Comparison of ENCODE assay signal across 16 mouse cellular contexts in the genomic region with DNA sequence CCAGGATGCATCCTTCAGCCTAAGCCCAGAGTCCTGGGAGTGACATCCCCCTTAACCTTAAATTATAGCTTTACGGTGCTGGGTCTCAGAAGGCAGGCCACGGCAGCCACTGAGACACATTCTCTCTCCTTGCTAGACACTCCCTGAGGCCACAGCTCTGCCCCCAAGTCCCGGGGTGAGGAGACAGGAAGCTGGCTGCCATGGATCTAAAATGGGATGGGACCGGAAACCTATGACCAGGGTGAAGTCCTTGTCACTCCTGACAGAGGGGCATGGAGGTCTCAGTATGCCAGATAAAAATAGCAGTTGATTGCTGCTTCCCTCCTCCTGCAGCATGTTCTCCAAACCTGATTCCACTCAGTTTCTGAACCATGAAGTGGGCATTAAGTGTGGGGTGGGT. TPM values are rescaled to one million over a fixed set of nuclear protein-coding genes. Genes with fewer than 3 reads are reported as not detected.
DNase-seq lines count a peak whose midpoint lies in the region; ATAC-seq lines count a peak whose summit lies in the region.
"Had no signal": no experiment of that assay in that cellular context is flagged by ENCODE, and none has a peak within 500 bp of the region (broad histone marks: within the 10 kb centered on the region; RNA-seq: fewer than 3 reads in every experiment).

No protein-coding gene starts in this region.

- DNase-seq in heart, adult 11 months = peak; percentile 91
- DNase-seq in heart, adult 18-20 months = no peak
- DNase-seq in kidney, postnatal 14 days = peak; percentile 34
- DNase-seq in kidney, adult 18-20 months = no peak
- DNase-seq in liver, embryonic 13.5 days = no peak
- DNase-seq: cerebellum, postnatal 10 days; gastrocnemius, postnatal 36 days had no signal

- no peaks in the 10 kb centered on the region for H3K27me3 ChIP-seq in megakaryocyte, embryonic 14.5 days (replicated peaks)
- no peaks in the 10 kb centered on the region for H3K27me3 ChIP-seq in liver, embryonic 13.5 days
- no peaks in the 10 kb centered on the region for H3K27me3 ChIP-seq in hindbrain, embryonic 16.5 days (replicated peaks; ENCODE audit: control insufficient read depth, insufficient read depth, low read length)
- H3K27me3 ChIP-seq: forebrain, embryonic 13.5 days had no signal

- H3K9ac ChIP-seq in liver, embryonic 13.5 days = no peak overlapping the region
- no peak overlapping the region for H3K9ac ChIP-seq in hindbrain, embryonic 16.5 days (ENCODE audit: low read depth, low read length)
- H3K9ac ChIP-seq: forebrain, embryonic 13.5 days; hindbrain, embryonic 14.5 days had no signal

- no peak for ATAC-seq in megakaryocyte, adult 5-6 weeks (ENCODE audit: poor library complexity, severe bottlenecking)
- ATAC-seq in liver, embryonic 13.5 days (ENCODE audit: low read depth) = peak; percentile 52
- no peak for ATAC-seq in hindbrain, embryonic 16.5 days
- ATAC-seq: forebrain, embryonic 13.5 days; intestine, postnatal 0 days; midbrain, embryonic 16.5 days had no signal

- H3K36me3 ChIP-seq in megakaryocyte, embryonic 14.5 days (replicated peaks; ENCODE audit: low read length) = peaks cover 68% of the 10 kb centered on the region
- H3K36me3 ChIP-seq in liver, embryonic 13.5 days = no peaks in the 10 kb centered on the region
- no peaks in the 10 kb centered on the region for H3K36me3 ChIP-seq in hindbrain, embryonic 16.5 days (ENCODE audit: control insufficient read depth, insufficient read depth, low read length)

- H3K9me3 ChIP-seq in megakaryocyte, embryonic 14.5 days = no peaks in the 10 kb centered on the region
- H3K9me3 ChIP-seq in liver, embryonic 13.5 days (replicated peaks) = no peaks in the 10 kb centered on the region
- no peaks in the 10 kb centered on the region for H3K9me3 ChIP-seq in hindbrain, embryonic 16.5 days (ENCODE audit: control insufficient read depth, low read length)
- H3K9me3 ChIP-seq: forebrain, embryonic 13.5 days; limb, embryonic 10.5 days had no signal

- H3K4me3 ChIP-seq in megakaryocyte, embryonic 14.5 days (replicated peaks) = peak overlapping the region; percentile 50
- H3K4me3 ChIP-seq in liver, embryonic 13.5 days (replicated peaks) = no peak overlapping the region
- H3K4me3 ChIP-seq in hindbrain, embryonic 16.5 days (ENCODE audit: low read length) = no peak overlapping the region
- H3K4me3 ChIP-seq: forebrain, embryonic 13.5 days; left cerebral cortex, adult 2 months; limb, embryonic 10.5 days had no signal

- 38% methylated on average over 4 of the region's 4 CpGs for WGBS in liver, embryonic 13.5 days (ENCODE audit: insufficient replicate concordance)
- 68% methylated on average over 4 of the region's 4 CpGs for WGBS in hindbrain, embryonic 16.5 days

- no peak overlapping the region for H3K27ac ChIP-seq in liver, embryonic 13.5 days
- H3K27ac ChIP-seq in hindbrain, embryonic 16.5 days (ENCODE audit: low read depth, low read length) = no peak overlapping the region
- H3K27ac ChIP-seq: forebrain, embryonic 13.5 days; hindbrain, embryonic 14.5 days; left cerebral cortex, adult 2 months; limb, embryonic 10.5 days had no signal

- no peak overlapping the region for H3K4me2 ChIP-seq in liver, embryonic 13.5 days
- H3K4me2 ChIP-seq in hindbrain, embryonic 16.5 days (ENCODE audit: low read length) = no peak overlapping the region
- H3K4me2 ChIP-seq: forebrain, embryonic 13.5 days; hindbrain, embryonic 14.5 days had no signal

- H3K4me1 ChIP-seq in megakaryocyte, embryonic 14.5 days = peaks cover 100% of the 10 kb centered on the region
- peaks cover 57% of the 10 kb centered on the region for H3K4me1 ChIP-seq in liver, embryonic 13.5 days (replicated peaks)
- H3K4me1 ChIP-seq in hindbrain, embryonic 16.5 days (ENCODE audit: control insufficient read depth, insufficient read depth, low read depth, low read length) = peaks cover 3% of the 10 kb centered on the region

RNA-seq across cellular contexts. Expression of gene Itpkb, which starts 23.8 kb away (rescaled TPM):
- total RNA-seq in heart, adult 18-20 months (2021) = 10 to 100 TPM; 36.7 to 51.5 TPM
- 36.8 and 40.6 TPM in 2 replicates for polyA plus RNA-seq in megakaryocyte, embryonic 14.5 days (2012; ENCODE audit: insufficient read depth, low replicate concordance)
- 11.5 and 12.9 TPM in 2 replicates for total RNA-seq in megakaryocyte, adult 5-6 weeks (2015)
- total RNA-seq in megakaryocyte, adult 5-6 weeks (2017) = 10.9 and 13.6 TPM in 2 replicates
- polyA plus RNA-seq in liver, embryonic 13.5 days (2015; fragmentation: Nextera tagmentation; extraction: Ambion mirVana) = 1.3 TPM in 2 replicates
- 3.8 and 4.0 TPM in 2 replicates for polyA plus RNA-seq in hindbrain, embryonic 16.5 days (2015; fragmentation: Nextera tagmentation; extraction: Ambion mirVana)

Comparison
In these comparisons a context has a peak if more than half of its experiments do, and no peak if none do; other contexts are left out.
1. DNase-seq: peak in heart, adult 11 months (single experiment) and kidney, postnatal 14 days (single experiment); none in heart, adult 18-20 months (0 of 2), kidney, adult 18-20 months (single experiment) and liver, embryonic 13.5 days (single experiment).